13 mouse cellular contexts compared by ENCODE assay signal in genomic region chr5:38277936-38278600, GRCm38 (mm10). TPM values are rescaled to one million over a fixed set of nuclear protein-coding genes. Genes with fewer than 3 reads are reported as not detected.
DNase-seq lines count a peak whose midpoint lies in the region; ATAC-seq and TF ChIP-seq lines count a peak whose summit lies in the region.
"Had no signal": no experiment of that assay in that cellular context is flagged by ENCODE, and none has a peak within 500 bp of the region (broad histone marks: within the 10 kb centered on the region; RNA-seq: fewer than 3 reads in every experiment).

No protein-coding gene starts in this region.

- intact Hi-C loops in left cerebral cortex, adult 2 months (cut with DNase I), result no loop called here

- no peaks in the 10 kb centered on the region for H3K9me3 ChIP-seq in kidney, embryonic 14.5 days (ENCODE audit: control insufficient read depth, low read length)
- no peaks in the 10 kb centered on the region for H3K9me3 ChIP-seq in forebrain, embryonic 10.5 days
- no peaks in the 10 kb centered on the region for H3K9me3 ChIP-seq in limb, embryonic 13.5 days
- H3K9me3 ChIP-seq in stomach, embryonic 16.5 days (replicated peaks; ENCODE audit: control insufficient read depth, low read length), result no peaks in the 10 kb centered on the region
- H3K9me3 ChIP-seq: G1E; liver, embryonic 15.5 days had no signal

- no peak for ATAC-seq in kidney, embryonic 14.5 days (ENCODE audit: low FRiP score, low TSS enrichment)
- ATAC-seq in limb, embryonic 13.5 days (ENCODE audit: low FRiP score, low read depth), result no peak
- ATAC-seq in stomach, embryonic 16.5 days (ENCODE audit: insufficient read depth, low FRiP score), result no peak

- whole genome bisulfite sequencing in kidney, embryonic 14.5 days, result 10% methylated on average over 12 of the region's 12 CpGs
- WGBS in forebrain, embryonic 10.5 days, result 20% methylated on average over 12 of the region's 12 CpGs
- 17% methylated on average over 12 of the region's 12 CpGs for WGBS in limb, embryonic 13.5 days
- 19% methylated on average over 12 of the region's 12 CpGs for WGBS in stomach, embryonic 16.5 days

- H3K27ac ChIP-seq in kidney, embryonic 14.5 days (ENCODE audit: low read depth, low read length), result no peak overlapping the region
- H3K27ac ChIP-seq in forebrain, embryonic 10.5 days, result no peak overlapping the region
- H3K27ac ChIP-seq in limb, embryonic 13.5 days, result no peak overlapping the region
- H3K27ac ChIP-seq in stomach, embryonic 16.5 days (ENCODE audit: low read length), result no peak overlapping the region
- H3K27ac ChIP-seq in left cerebral cortex, adult 2 months, result no peak overlapping the region
- H3K27ac ChIP-seq: liver, embryonic 15.5 days had no signal

- peaks cover 9% of the 10 kb centered on the region; the same call in 1 of the 2 replicates for H3K4me1 ChIP-seq in kidney, embryonic 14.5 days (ENCODE audit: control insufficient read depth, insufficient read depth, low read length)
- H3K4me1 ChIP-seq in forebrain, embryonic 10.5 days, result peaks cover 32% of the 10 kb centered on the region
- peaks cover 17% of the 10 kb centered on the region for H3K4me1 ChIP-seq in limb, embryonic 13.5 days
- H3K4me1 ChIP-seq in stomach, embryonic 16.5 days (ENCODE audit: control insufficient read depth, insufficient read depth, low read length), result peaks cover 8% of the 10 kb centered on the region; the same call in 1 of the 2 replicates
- H3K4me1 ChIP-seq: liver, embryonic 15.5 days had no signal

- no peaks in the 10 kb centered on the region for H3K36me3 ChIP-seq in kidney, embryonic 14.5 days (ENCODE audit: control insufficient read depth, insufficient read depth, low read length)
- no peaks in the 10 kb centered on the region for H3K36me3 ChIP-seq in forebrain, embryonic 10.5 days (replicated peaks)
- H3K36me3 ChIP-seq in limb, embryonic 13.5 days, result no peaks in the 10 kb centered on the region
- H3K36me3 ChIP-seq in stomach, embryonic 16.5 days (ENCODE audit: control insufficient read depth, insufficient read depth, low read length), result no peaks in the 10 kb centered on the region
- H3K36me3 ChIP-seq: G1E; liver, embryonic 15.5 days had no signal

- peak overlapping the region; percentile 40 for H3K4me2 ChIP-seq in kidney, embryonic 14.5 days (replicated peaks; ENCODE audit: low read depth, low read length)
- H3K4me2 ChIP-seq in limb, embryonic 13.5 days (replicated peaks), result peak overlapping the region; percentile 68
- H3K4me2 ChIP-seq in stomach, embryonic 16.5 days (ENCODE audit: low read depth, low read length), result no peak overlapping the region; the same call in 1 of the 2 replicates
- H3K4me2 ChIP-seq: liver, embryonic 15.5 days had no signal

- H3K4me3 ChIP-seq in kidney, embryonic 14.5 days (ENCODE audit: low read length), result no peak overlapping the region
- H3K4me3 ChIP-seq in forebrain, embryonic 10.5 days, result peak overlapping the region; percentile 45; the same call in 1 of the 2 replicates
- H3K4me3 ChIP-seq in limb, embryonic 13.5 days, result peak overlapping the region; percentile 42
- 0 out of 2 replicates have a peak overlapping the region, but pooled peaks have one; percentile 31 for H3K4me3 ChIP-seq in stomach, embryonic 16.5 days (replicated peaks; ENCODE audit: low read length)
- no peak overlapping the region for H3K4me3 ChIP-seq in left cerebral cortex, adult 2 months
- H3K4me3 ChIP-seq: liver, embryonic 15.5 days; myocyte had no signal

- no peak overlapping the region for H3K9ac ChIP-seq in kidney, embryonic 14.5 days (ENCODE audit: low read depth, low read length)
- no peak overlapping the region for H3K9ac ChIP-seq in limb, embryonic 13.5 days
- no peak overlapping the region for H3K9ac ChIP-seq in stomach, embryonic 16.5 days (ENCODE audit: low read length)
- H3K9ac ChIP-seq: liver, embryonic 15.5 days had no signal

- DNase-seq in kidney, adult 11 months, result no peak
- DNase-seq in forebrain, embryonic 10.5 days (ENCODE audit: extremely low spot score, low spot score), result peak; percentile 24
- DNase-seq in urinary bladder, postnatal 25 days (ENCODE audit: low spot score), result no peak
- DNase-seq in left cerebral cortex, adult 2 months (ENCODE audit: extremely low spot score in 1 of 2, low spot score in 2 of 2), result no peak
- no peak for DNase-seq in ovary, postnatal 10 days (ENCODE audit: low spot score)
- DNase-seq: kidney, adult 9 months had no signal

- peaks cover 49% of the 10 kb centered on the region for H3K27me3 ChIP-seq in kidney, embryonic 14.5 days (ENCODE audit: control insufficient read depth, insufficient read depth, low read length)
- peaks cover 78% of the 10 kb centered on the region for H3K27me3 ChIP-seq in forebrain, embryonic 10.5 days (ENCODE audit: poor library complexity, severe bottlenecking)
- peaks cover 71% of the 10 kb centered on the region for H3K27me3 ChIP-seq in limb, embryonic 13.5 days
- H3K27me3 ChIP-seq in stomach, embryonic 16.5 days (ENCODE audit: control insufficient read depth, insufficient read depth, low read length), result peaks cover 39% of the 10 kb centered on the region

- no peak for TF ChIP-seq CTCF in left cerebral cortex, adult 2 months (IDR thresholded peaks at IDR 0.05)

RNA-seq across cellular contexts. Expression of gene Otop1, which starts 2.3 kb away (rescaled TPM):
- not detected in 2 replicates for polyA plus RNA-seq in kidney, embryonic 14.5 days (2014; fragmentation: Nextera tagmentation; extraction: Ambion mirVana)
- polyA plus RNA-seq in forebrain, embryonic 10.5 days (2016; fragmentation: Nextera tagmentation; extraction: Ambion mirVana), result 0.04 TPM in 1 of 2 replicates, not detected in the other
- polyA plus RNA-seq in limb, embryonic 13.5 days (2015; fragmentation: Nextera tagmentation; extraction: Ambion mirVana), result 0.06 and 0.14 TPM in 2 replicates
- polyA plus RNA-seq in stomach, embryonic 16.5 days (2015; fragmentation: Nextera tagmentation; extraction: Ambion mirVana), result not detected in 2 replicates
- total RNA-seq in left cerebral cortex, adult 2 months (2021), result not detected
- polyA plus RNA-seq: G1E; liver, embryonic 15.5 days had no signal

RNA-seq across cellular contexts. Expression of gene Tmem128, which starts 18.1 kb away (rescaled TPM):
- polyA plus RNA-seq in kidney, embryonic 14.5 days (2014; fragmentation: Nextera tagmentation; extraction: Ambion mirVana), result 103 and 114 TPM in 2 replicates
- polyA plus RNA-seq in forebrain, embryonic 10.5 days (2016; fragmentation: Nextera tagmentation; extraction: Ambion mirVana), result 75.5 and 79.5 TPM in 2 replicates
- polyA plus RNA-seq in limb, embryonic 13.5 days (2015; fragmentation: Nextera tagmentation; extraction: Ambion mirVana), result 67.2 and 75.3 TPM in 2 replicates
- 66.2 and 69.0 TPM in 2 replicates for polyA plus RNA-seq in stomach, embryonic 16.5 days (2015; fragmentation: Nextera tagmentation; extraction: Ambion mirVana)
- total RNA-seq in left cerebral cortex, adult 2 months (2021), result 10 to 100 TPM; 30.1 to 34.1 TPM

RNA-seq across cellular contexts. Expression of gene Drd5, which starts 41.1 kb away (rescaled TPM):
- not detected in 2 replicates for polyA plus RNA-seq in kidney, embryonic 14.5 days (2014; fragmentation: Nextera tagmentation; extraction: Ambion mirVana)
- polyA plus RNA-seq in forebrain, embryonic 10.5 days (2016; fragmentation: Nextera tagmentation; extraction: Ambion mirVana), result 0.05 TPM in 1 of 2 replicates, not detected in the other
- polyA plus RNA-seq in limb, embryonic 13.5 days (2015; fragmentation: Nextera tagmentation; extraction: Ambion mirVana), result 0.04 TPM in 1 of 2 replicates, not detected in the other
- not detected in 2 replicates for polyA plus RNA-seq in stomach, embryonic 16.5 days (2015; fragmentation: Nextera tagmentation; extraction: Ambion mirVana)
- total RNA-seq in left cerebral cortex, adult 2 months (2021), result 1 to 10 TPM; 1.4 to 2.0 TPM
- total RNA-seq: gastrocnemius, adult 18-20 months had no signal
- polyA plus RNA-seq: G1E; liver, embryonic 15.5 days; myocyte had no signal

RNA-seq across cellular contexts. Expression of gene Lyar, which starts 57.8 kb away (rescaled TPM):
- 134 and 156 TPM in 2 replicates for polyA plus RNA-seq in kidney, embryonic 14.5 days (2014; fragmentation: Nextera tagmentation; extraction: Ambion mirVana)
- polyA plus RNA-seq in forebrain, embryonic 10.5 days (2016; fragmentation: Nextera tagmentation; extraction: Ambion mirVana), result 191 and 208 TPM in 2 replicates
- polyA plus RNA-seq in limb, embryonic 13.5 days (2015; fragmentation: Nextera tagmentation; extraction: Ambion mirVana), result 115 and 118 TPM in 2 replicates
- 68.1 and 78.5 TPM in 2 replicates for polyA plus RNA-seq in stomach, embryonic 16.5 days (2015; fragmentation: Nextera tagmentation; extraction: Ambion mirVana)
- 10 to 100 TPM; 10.7 to 12.1 TPM for total RNA-seq in left cerebral cortex, adult 2 months (2021)

RNA-seq across cellular contexts. Expression of gene Zbtb49, which starts 57.8 kb away (rescaled TPM):
- polyA plus RNA-seq in kidney, embryonic 14.5 days (2014; fragmentation: Nextera tagmentation; extraction: Ambion mirVana), result 9.5 and 14.2 TPM in 2 replicates
- 16.0 and 18.0 TPM in 2 replicates for polyA plus RNA-seq in forebrain, embryonic 10.5 days (2016; fragmentation: Nextera tagmentation; extraction: Ambion mirVana)
- 18.4 and 18.7 TPM in 2 replicates for polyA plus RNA-seq in limb, embryonic 13.5 days (2015; fragmentation: Nextera tagmentation; extraction: Ambion mirVana)
- 10.5 and 11.4 TPM in 2 replicates for polyA plus RNA-seq in stomach, embryonic 16.5 days (2015; fragmentation: Nextera tagmentation; extraction: Ambion mirVana)
- total RNA-seq in left cerebral cortex, adult 2 months (2021), result 10 to 100 TPM; 21.1 to 22.9 TPM

Comparison
In these comparisons a context has a peak if more than half of its experiments do, and no peak if none do; other contexts are left out.
1. H3K4me3 ChIP-seq: peak in forebrain, embryonic 10.5 days (single experiment), limb, embryonic 13.5 days (single experiment) and stomach, embryonic 16.5 days (single experiment); none in kidney, embryonic 14.5 days (single experiment) and left cerebral cortex, adult 2 months (single experiment).